Mouse (Mus musculus): ENCODE results near the gene Il12rb1.

Gene Il12rb1

GRCm38 (mm10) chr8:70801156-70801555, 7.1 kb upstream of the Il12rb1 start:
- DNase-seq (ENCODE audit: low spot score) = no peak

GRCm38 (mm10) chr8:70801830-70802229, 6.4 kb upstream of the Il12rb1 start:
- no peak for DNase-seq (ENCODE audit: low spot score)

DNA sequence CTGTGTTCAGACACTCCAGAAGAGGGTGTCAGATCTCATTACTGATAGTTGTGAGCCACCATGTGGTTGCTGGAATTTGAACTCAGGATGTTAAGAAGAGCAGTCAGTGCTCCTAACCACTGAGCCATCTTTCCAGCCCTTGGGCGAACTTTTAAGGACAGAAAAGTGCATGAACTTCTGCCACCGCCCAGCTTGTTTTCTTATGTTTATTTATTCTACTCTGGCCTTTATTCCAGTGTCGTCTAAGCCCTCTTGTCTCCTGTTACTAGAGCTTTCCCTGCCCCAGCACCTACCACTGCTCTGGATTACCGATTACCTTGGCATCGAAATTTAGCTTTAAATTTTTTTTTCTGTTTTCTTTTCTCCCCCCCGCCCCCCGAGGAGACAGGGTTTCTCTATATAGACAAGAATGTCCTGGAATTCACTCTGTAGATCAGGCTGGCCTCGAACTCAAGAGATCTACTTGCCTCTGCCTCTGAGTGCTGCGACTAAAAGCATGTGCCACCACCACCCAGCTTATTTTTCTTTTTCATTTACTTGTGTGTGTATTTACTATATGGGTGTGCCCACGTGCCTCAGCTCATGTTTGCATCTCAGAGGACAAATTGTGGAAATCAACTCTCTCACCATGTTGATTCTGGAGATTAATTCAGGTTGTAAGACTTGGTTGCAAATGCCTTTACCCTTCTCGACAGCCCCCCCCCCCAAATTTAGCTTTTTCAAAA, 5.3 kb upstream of the Il12rb1 start:
- DNase-seq (ENCODE audit: low spot score) = no peak

GRCm38 (mm10) chr8:70803761-70804480, 4.3 kb upstream of the Il12rb1 start:
- DNase-seq (ENCODE audit: low spot score) = no peak

DNA sequence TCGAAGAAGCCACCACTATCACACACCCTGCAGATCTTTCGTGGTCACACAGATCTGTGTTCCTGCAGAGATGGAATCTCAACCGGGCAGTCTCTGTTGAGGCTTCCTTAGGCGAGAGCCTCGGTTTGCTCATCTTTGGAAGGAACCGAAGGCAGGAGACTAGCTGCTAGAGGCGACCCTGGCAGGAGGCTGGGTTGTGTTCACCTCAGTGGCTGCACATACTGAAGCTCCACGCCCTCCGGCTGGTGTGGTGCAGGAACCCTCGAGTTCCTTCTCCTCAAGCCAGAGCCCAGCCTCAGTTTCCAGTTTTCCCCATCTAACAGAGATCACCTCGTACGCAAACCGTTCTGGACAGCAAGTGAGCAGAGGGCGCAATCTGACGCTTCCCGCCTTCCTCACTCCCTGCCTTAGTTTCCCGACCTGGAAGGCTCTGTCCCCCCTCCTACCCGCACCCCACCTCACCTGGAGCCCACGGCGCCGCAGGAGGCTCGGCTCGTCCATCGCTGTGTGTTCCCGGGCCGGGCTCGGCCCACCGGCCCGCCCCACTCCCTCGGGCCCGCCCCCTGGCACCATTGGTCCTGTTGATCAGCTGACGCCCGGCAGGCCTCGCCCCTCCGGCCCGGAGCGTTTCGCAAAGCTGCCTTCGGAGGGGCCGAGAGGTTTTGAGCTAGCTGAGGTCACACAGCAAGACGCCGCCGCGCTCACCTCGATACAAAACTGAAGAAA, 3.6 kb upstream of the Il12rb1 start, which contains the start of gene Mast3:
Gene Mast3 (minus strand): TSS at position 574 of the 726 bp plus-strand sequence.
- DNase-seq (ENCODE audit: low spot score) = peak; percentile 84

GRCm38 (mm10) chr8:70806541-70806940, 1.7 kb upstream of the Il12rb1 start:
- DNase-seq (ENCODE audit: low spot score) = no peak

DNA sequence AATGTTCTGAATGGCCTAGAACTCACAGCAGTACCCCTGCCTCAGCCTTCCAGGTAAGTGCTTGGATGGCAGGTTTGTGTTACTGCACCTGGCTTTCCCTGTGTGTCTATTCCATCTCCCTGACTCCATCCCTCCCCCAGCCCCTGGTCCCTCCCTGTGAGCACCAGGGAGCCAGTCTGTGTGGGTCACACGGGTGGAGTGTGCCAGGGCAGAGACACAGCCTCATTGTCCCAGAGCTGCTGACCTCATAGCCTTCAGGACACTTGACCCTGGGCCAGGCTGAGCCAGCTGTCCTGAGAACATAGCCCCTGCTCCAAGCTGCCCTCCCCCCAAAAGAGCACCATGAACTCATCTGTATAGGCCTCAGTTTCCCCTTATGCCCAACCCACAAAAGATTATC, 945 bp upstream of the Il12rb1 start:
- no peak for DNase-seq (ENCODE audit: low spot score)

DNA sequence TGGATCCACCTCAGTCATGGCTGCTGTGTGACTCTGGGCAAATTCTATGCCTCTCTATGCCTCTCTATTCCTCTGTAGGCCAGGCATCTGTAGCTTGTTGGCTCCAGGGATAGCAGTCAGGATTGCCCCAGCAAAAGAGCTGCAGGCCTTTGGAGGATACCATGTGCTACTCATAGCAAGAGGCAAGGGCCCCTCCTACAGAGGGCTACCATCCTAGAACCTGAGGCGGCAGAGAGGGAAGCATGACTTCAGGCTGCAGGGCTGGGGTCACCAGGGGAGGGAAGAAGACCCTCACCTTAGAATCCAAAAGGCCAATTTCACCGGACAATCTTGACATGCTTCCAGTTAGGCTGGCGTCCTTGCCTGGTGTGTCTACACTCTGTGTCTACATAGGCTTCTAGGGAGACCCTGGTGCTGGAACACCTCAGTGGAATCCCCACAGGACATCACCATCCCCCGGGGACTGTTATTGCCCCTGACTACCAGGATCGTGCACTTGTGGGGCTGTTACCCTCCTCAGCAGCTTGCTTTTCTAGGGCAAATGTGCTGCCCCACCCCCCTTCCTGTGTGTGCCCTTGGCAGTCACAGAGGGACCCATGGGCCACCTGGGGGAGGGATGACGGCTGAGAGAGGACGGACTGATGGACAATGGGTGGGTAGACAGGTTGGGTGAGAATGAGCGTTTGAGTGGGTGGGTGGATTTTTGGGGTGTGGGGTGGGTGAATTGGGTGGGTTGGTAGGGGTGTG, 879 bp downstream of the Il12rb1 start:
- no peak for DNase-seq (ENCODE audit: low spot score)

GRCm38 (mm10) chr8:70810962-70811680, 2.9 kb downstream of the Il12rb1 start:
- DNase-seq (ENCODE audit: low spot score) = no peak

GRCm38 (mm10) chr8:70812055-70812454, 3.8 kb downstream of the Il12rb1 start:
- DNase-seq (ENCODE audit: low spot score) = no peak

GRCm38 (mm10) chr8:70812885-70813284, 4.6 kb downstream of the Il12rb1 start:
- no peak for DNase-seq (ENCODE audit: low spot score)

GRCm38 (mm10) chr8:70816679-70817078, 8.4 kb downstream of the Il12rb1 start:
- DNase-seq (ENCODE audit: low spot score) = peak; percentile 60

DNA sequence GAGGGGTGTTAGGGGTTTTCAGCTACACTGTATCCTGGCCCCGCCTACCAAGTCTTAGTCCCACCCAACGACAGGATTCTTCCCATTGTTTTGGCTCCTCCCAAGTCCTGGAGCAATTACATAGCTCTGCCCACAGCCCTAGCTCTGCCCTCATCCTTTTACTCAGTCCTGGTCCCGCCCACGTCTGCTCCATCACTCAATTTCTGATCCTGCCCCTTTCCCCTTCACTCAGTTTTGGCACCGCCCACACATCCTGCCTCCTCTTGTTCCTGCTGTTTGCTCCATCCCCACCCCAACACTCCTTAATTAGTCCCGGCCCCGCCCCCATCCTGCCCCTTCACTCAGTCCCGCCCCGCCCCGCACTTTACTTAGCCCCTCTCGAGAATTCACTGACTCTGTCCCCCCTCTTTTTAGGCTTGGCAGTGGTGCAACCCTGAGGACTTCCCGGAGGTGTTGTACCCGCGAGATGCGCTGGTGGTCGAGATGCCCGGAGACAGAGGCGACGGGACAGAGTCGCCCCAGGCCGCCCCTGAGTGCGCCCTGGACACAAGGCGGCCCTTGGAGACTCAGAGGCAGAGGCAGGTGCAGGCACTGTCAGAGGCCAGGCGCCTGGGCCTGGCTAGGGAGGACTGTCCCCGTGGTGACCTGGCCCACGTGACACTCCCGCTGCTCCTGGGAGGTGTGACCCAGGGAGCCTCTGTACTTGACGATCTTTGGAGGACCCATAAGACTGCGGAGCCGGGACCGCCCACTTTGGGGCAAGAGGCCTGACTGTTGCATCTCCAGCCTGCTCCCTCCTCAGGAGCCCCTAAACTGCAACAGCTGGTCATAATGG, 12.1 kb downstream of the Il12rb1 start:
- peak; percentile 81 for DNase-seq (ENCODE audit: low spot score)

DNA sequence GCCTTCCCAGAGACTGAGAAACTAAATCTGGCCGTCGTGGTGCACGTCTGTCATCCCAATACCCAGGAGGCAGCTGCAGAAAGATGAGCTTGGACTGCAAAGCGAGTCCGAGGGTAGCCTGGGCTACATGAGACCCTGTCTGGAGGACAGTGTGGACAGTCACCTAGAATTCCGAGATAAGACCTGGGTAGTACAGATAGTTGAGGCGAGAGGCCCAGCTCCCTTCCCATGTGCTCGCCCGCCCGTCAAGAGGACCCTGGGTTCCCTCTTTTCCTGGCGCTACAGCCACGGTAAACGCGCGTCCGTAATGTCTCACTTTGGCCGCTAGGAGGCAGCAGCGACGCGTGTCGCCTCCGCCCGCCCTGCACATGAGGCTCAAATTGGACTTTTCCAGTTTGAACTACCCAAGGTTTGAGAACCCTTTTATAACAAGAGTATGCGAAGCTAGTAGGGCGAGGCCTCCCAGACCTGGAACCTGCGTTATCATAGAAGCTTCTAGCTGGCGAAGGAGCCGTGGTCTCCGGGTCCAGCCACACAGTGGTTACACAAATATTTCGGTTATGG, 13.2 kb downstream of the Il12rb1 start:
- peak; percentile 66 for DNase-seq (ENCODE audit: low spot score)

DNA sequence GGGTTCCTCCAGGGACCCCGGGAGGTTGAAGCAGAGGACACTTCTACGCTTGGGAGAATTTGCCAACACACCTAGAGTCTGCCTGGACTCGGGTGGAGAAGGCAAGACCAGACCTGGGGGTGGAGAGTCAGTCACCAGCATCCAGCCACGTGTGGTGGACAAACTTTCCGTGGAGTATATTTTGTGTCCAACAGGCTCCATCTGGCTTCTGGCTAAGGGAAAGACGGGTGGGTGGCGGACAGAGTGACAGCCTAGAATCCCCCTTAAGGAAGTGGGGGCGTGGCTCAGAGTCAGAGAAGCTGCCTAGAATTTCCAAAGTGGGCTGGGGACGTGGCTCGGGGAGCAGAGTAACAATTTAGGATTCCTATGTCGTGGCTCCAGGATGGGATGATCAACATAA, 13.7 kb downstream of the Il12rb1 start:
- peak; percentile 42 for DNase-seq (ENCODE audit: low spot score)

DNA sequence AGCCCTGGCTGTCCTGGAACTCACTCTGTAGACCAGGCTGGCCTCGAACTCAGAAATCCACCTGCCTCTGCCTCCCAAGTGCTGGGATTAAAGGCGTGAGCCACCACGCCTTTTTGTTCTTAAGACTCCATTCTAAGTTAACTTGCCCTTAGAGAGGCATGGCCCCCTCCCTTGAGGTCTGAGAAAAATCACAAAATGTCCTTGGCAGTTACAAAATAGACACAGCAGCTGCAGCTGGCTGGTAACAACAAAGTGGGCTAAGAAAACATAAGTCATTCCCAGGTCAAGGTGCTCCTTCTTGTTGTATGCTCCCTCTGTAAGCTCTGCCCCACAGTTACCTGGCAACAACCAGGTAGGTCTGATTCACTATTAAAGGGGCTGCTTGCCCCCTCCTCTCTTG, 14.3 kb downstream of the Il12rb1 start:
- DNase-seq (ENCODE audit: low spot score) = peak; percentile 64

DNA sequence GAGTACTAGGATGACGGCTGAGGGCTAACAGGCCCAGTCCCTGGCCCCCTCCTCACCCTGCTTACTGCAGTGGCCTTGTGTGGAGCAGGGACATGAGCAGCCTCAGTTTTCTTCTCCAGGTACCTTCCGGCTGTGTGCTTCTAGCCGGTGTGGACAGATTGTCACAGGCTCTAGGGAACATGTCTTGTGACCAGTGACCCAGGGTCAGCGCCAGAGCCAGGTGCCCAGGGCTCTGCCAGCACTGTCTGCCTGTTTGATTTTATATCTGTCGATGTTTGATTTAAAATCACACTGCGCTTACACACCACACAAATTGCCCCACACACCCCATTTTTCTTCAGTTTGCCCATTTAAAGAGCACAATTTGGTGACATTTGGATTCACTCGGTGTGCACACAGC, 15.6 kb downstream of the Il12rb1 start:
- no peak for DNase-seq (ENCODE audit: low spot score)

GRCm38 (mm10) chr8:70825816-70826215, 17.6 kb downstream of the Il12rb1 start:
- DNase-seq (ENCODE audit: low spot score) = no peak

GRCm38 (mm10) chr8:70827010-70827409, 18.8 kb downstream of the Il12rb1 start:
- DNase-seq (ENCODE audit: low spot score) = no peak

DNA sequence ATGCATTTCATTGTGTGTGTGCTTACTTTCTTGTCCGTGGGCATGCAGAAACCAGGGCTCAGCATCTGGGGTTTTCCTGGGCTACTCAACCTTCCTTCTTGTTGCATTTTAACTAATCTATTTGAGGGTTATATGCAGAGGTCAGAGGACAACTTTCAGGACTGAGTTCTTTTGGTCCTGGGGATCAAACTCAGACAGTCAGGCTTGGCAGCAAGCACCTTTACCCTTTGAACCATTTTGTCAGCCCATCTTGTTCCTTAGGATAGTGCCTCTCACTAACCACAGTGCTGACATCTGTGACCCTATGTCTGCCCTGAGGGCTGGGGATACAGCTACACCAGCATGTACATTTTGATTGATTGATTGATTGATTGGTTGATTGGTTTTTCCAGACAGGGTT, 19.5 kb downstream of the Il12rb1 start:
- DNase-seq (ENCODE audit: low spot score) = no peak

Measured in testis, postnatal 14 days (tissue).